Mouse (Mus musculus) small intestine, adult 2 months (tissue): Measurements from ENCODE around the gene Cpxm2. TPM values are rescaled to one million over a fixed set of nuclear protein-coding genes. Genes with fewer than 3 reads are reported as not detected.

Experiments used
- H3K27ac ChIP-seq: fragments of 200-500 bp; 2 replicates; pipeline ENCODE4 v1.5.1; 2012; ENCODE audit warnings: low read depth, low read length, control low read depth, inconsistent platforms; ENCODE audit not compliant: insufficient read depth
- H3K27me3 ChIP-seq: fragments of 200-500 bp; 2 replicates; pipeline ENCODE4 v1.6.1; 2012; ENCODE audit warnings: mild to moderate bottlenecking, moderate library complexity, low read length, inconsistent platforms; ENCODE audit not compliant: control insufficient read depth, insufficient read depth
- H3K36me3 ChIP-seq: fragments of 200-500 bp; 2 replicates; pipeline ENCODE4 v1.6.1; 2012; ENCODE audit warnings: mild to moderate bottlenecking, low read length, control low read depth, inconsistent platforms; ENCODE audit not compliant: control insufficient read depth, insufficient read depth
- H3K4me1 ChIP-seq: fragments of 200-500 bp; 2 replicates; pipeline ENCODE4 v1.6.1; 2012; ENCODE audit warnings: low read length, inconsistent platforms, mixed read lengths; ENCODE audit not compliant: control insufficient read depth, insufficient read depth, insufficient read length
- H3K4me3 ChIP-seq: fragments of 200-500 bp; 2 replicates; pipeline ENCODE4 v1.5.1; 2012; ENCODE audit warnings: low read depth, mild to moderate bottlenecking, control low read depth, inconsistent platforms, low read length, moderate library complexity
- CTCF ChIP-seq: fragments of 200-500 bp; IDR thresholded peaks from 2 replicates; pipeline ENCODE4 v1.5.1; 2012; ENCODE audit warnings: low read depth, mild to moderate bottlenecking, control low read depth, inconsistent platforms, low read length, moderate library complexity, mixed read lengths; ENCODE audit not compliant: insufficient replicate concordance, insufficient read length; ENCODE audit errors: extremely low read depth
- POLR2A ChIP-seq: fragments of 200-500 bp; IDR thresholded peaks from 2 replicates; pipeline ENCODE4 v1.6.1; 2012; ENCODE audit warnings: low read depth, mild to moderate bottlenecking, control low read depth, inconsistent platforms, low read length, moderate library complexity
- WGBS: fragments of 180-500 bp; shearing (Covaris S2); methylation state at CpG from one replicate; pipeline ENCODE4 v1.1.7; 2018; 5-methylcytosine and 5-hydroxymethylcytosine counted together
- polyA plus RNA-seq: library from polyadenylated mRNA; depleted of rRNA; stranded (reverse); fragments of >200 nt; gene quantifications from 2 replicates; pipeline ENCODE4 v1.2.3, GENCODE M21; 2012

Cpxm2 gene
- polyA plus RNA-seq, 1 experiment: 5.9 TPM

- Histone ChIP-seq H3K4me3 (no peak overlapping the region), H3K27me3 (no peaks in the 10 kb centered on the region), H3K4me1 (no peaks in the 10 kb centered on the region), H3K36me3 (no peaks in the 10 kb centered on the region), H3K27ac (no peak overlapping the region)
- WGBS: 43% methylated on average over 4 of the region's 4 CpGs
- TF ChIP-seq CTCF (no peak), POLR2A (no peak)
Measured at GRCm38 (mm10) chr7:132098441-132098840, 56.1 kb downstream of the Cpxm2 start.

DNA sequence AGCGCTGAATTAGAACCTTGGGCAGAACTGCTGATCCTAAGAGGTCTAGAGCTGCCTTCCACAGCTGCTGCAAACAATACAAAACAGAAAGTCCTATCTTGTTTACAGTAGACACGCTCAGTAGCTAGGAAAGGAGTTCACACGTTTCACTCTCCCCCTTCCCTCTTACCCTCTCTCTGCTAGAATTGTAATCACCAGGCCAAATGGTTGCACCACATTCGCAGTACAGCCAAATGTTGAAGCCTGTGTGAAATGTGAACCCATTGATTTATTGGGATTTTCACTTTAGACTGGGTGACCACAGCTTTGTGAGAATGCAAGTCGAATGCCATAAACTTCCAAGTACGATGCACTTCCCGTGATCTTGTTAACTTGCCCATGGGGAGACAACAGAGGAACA lies 59.9 kb downstream of the Cpxm2 start:
- no peak overlapping the region for H3K27ac ChIP-seq
- no peaks in the 10 kb centered on the region for H3K4me1 ChIP-seq
- WGBS: 65% methylated on average over 7 of the region's 7 CpGs
- no peak overlapping the region for H3K4me3 ChIP-seq
- H3K27me3 ChIP-seq: no peaks in the 10 kb centered on the region
- H3K36me3 ChIP-seq: no peaks in the 10 kb centered on the region
- TF ChIP-seq POLR2A (no peak), CTCF (no peak)

GRCm38 (mm10) chr7:132091551-132091950 lies 63.0 kb downstream of the Cpxm2 start:
- H3K4me1 ChIP-seq: no peaks in the 10 kb centered on the region
- TF ChIP-seq POLR2A (no peak), CTCF (no peak)
- 83% methylated on average over 7 of the region's 7 CpGs for WGBS

DNA sequence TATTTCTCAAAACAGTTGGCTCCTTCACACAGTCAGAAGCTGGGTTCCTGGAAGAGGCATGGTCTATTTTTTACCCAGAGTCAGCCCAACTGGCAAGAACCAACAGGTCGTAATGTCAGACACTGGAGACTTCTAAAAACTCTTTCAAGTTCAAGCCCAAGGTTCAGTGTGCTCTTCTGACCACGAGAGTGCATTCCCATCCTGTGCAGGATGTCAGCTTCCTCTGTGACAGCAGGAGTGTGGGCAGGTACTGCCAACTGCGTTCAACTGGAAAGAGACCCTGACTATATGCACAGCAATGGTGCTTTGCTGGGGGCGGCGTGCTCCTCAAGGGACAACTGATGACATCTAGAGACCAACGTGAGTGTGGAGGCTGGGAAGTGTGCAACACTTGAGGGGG lies 65.9 kb downstream of the Cpxm2 start:
- WGBS: 69% methylated on average over 6 of the region's 6 CpGs
- Histone ChIP-seq H3K36me3 (no peaks in the 10 kb centered on the region), H3K4me1 (no peaks in the 10 kb centered on the region), H3K27me3 (no peaks in the 10 kb centered on the region), H3K27ac (no peak overlapping the region), H3K4me3 (no peak overlapping the region)
- TF ChIP-seq CTCF (no peak), POLR2A (no peak)

More at GRCm38 (mm10) chr7:132091551-132091950, 63.0 kb downstream of the Cpxm2 start:
- H3K4me3 ChIP-seq: no peak overlapping the region
- H3K36me3 ChIP-seq: no peaks in the 10 kb centered on the region
- no peak overlapping the region for H3K27ac ChIP-seq
- H3K27me3 ChIP-seq: no peaks in the 10 kb centered on the region

GRCm38 (mm10) chr7:132088181-132088580 lies 66.4 kb downstream of the Cpxm2 start:
- no peak for TF ChIP-seq CTCF
- no peak for TF ChIP-seq POLR2A
- 72% methylated on average over 4 of the region's 4 CpGs for WGBS
- Histone ChIP-seq H3K4me1 (no peaks in the 10 kb centered on the region), H3K27me3 (no peaks in the 10 kb centered on the region), H3K4me3 (no peak overlapping the region), H3K36me3 (no peaks in the 10 kb centered on the region), H3K27ac (no peak overlapping the region)

- H3K4me1 ChIP-seq: no peaks in the 10 kb centered on the region
- 21% methylated on average over 1 of the region's 1 CpGs for WGBS
- no peak for TF ChIP-seq CTCF
- TF ChIP-seq POLR2A: no peak
- no peaks in the 10 kb centered on the region for H3K27me3 ChIP-seq
- H3K4me3 ChIP-seq: no peak overlapping the region
- no peaks in the 10 kb centered on the region for H3K36me3 ChIP-seq
- H3K27ac ChIP-seq: no peak overlapping the region
Measured at GRCm38 (mm10) chr7:132075825-132076224, 78.7 kb downstream of the Cpxm2 start.

DNA sequence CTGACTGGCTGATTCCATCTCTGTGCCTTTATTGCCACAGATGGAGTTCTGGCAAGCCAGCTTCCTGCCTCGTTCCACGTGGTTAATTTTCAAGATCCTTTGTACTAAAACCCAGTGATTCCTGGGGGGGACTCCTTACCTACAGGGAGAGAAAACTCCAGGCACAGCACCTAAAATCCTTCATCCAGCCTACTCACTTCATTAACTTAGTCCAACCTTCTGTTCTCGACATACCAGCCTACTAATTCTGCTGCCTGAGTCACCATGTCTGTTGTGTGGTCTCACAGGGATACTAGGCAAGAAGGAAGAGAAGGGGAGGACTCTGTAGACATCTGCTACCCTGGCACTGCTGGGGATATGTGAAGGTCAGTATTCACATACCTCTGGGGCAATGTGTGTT lies 80.0 kb downstream of the Cpxm2 start:
- H3K36me3 ChIP-seq: no peaks in the 10 kb centered on the region
- 67% methylated on average over 3 of the region's 3 CpGs for WGBS
- H3K27me3 ChIP-seq: no peaks in the 10 kb centered on the region
- TF ChIP-seq POLR2A (no peak), CTCF (no peak)
- H3K4me1 ChIP-seq: no peaks in the 10 kb centered on the region
- no peak overlapping the region for H3K27ac ChIP-seq
- no peak overlapping the region for H3K4me3 ChIP-seq
